Mouse (Mus musculus): ENCODE results near the gene Fancc.
A peak's percentile ranks its signal among the peaks of the same experiment; 100 is the strongest.

- 0 out of 2 replicates have a peak, but pooled peaks have one; percentile 2 for TF ChIP-seq CTCF (conservative IDR thresholded peaks at IDR 0.05; ENCODE audit: low read length)
- no peak for TF ChIP-seq POU5F1 (IDR thresholded peaks at IDR 0.05; ENCODE audit: borderline replicate concordance, low read length)
- no peak for TF ChIP-seq NANOG (IDR thresholded peaks at IDR 0.05; ENCODE audit: borderline replicate concordance, low read length)
Measured at GRCm38 (mm10) chr13:63256807-63257206, 240.3 kb downstream of the Fancc start.
